Mouse (Mus musculus): ENCODE measurements around the gene Nsfl1c.

Gene Nsfl1c

GRCm38 (mm10) chr2:151543063-151543895 is 49.3 kb downstream of the Nsfl1c start:
- in situ Hi-C loops (cut with MboI) = no loop called here

GRCm38 (mm10) chr2:151544673-151545072 is 50.7 kb downstream of the Nsfl1c start:
- in situ Hi-C loops (cut with MboI) = no loop called here

DNA sequence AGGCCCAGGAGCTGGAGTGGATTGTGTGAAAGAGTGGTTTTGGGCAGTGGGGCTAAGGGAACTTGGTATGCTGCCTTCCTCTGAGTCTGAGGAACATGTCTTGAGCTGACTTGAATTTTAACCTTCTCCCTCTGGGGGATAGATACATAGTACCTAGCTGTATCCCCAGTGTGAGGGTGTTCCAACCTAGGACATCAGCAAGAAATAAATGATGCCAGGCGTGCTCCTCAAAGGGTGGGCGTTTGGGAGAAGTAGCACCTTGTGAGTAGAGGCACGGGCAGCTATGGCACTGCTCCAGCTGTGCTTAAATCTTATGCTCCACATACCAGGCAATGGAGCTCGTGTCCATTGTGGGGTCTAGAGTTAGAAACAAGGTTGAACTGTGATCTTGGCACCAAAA is 52.6 kb downstream of the Nsfl1c start:
- in situ Hi-C loops (cut with MboI) = no loop called here

GRCm38 (mm10) chr2:151549615-151550121 is 55.7 kb downstream of the Nsfl1c start:
- in situ Hi-C loops (cut with MboI) = no loop called here

Measured in mature B cell (primary cell).